ENCODE assay signal across 8 mouse cellular contexts in the genomic region with DNA sequence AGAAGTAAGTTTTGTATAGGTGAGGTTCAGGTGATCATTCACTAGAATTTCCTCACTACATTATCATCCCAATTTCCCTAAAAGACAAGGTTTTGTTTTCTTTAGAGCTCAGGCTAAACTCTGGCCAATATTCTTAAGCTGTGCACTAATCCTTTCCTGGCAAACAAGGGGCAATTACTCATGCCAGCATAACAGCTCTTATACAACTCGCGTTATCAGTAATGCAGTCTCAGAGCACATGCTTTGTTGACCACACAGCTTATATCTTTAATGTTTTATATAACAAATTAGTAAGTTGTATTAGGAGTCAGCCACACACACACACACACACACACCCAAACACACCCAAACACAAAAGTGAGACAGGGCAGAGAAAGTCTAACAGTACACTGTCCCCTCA. TPM values are rescaled to one million over a fixed set of nuclear protein-coding genes. Genes with fewer than 3 reads are reported as not detected.
DNase-seq lines count a peak whose midpoint lies in the region; ATAC-seq and TF ChIP-seq lines count a peak whose summit lies in the region.

No protein-coding gene starts in this region.

- H3K9me3 ChIP-seq in kidney, postnatal 0 days (replicated peaks; ENCODE audit: low read length): no peaks in the 10 kb centered on the region
- H3K9me3 ChIP-seq in hindbrain, postnatal 0 days (ENCODE audit: low read length): no peaks in the 10 kb centered on the region
- no peaks in the 10 kb centered on the region for H3K9me3 ChIP-seq in midbrain, embryonic 16.5 days (replicated peaks; ENCODE audit: control insufficient read depth, low read length, poor library complexity, severe bottlenecking)

- H3K4me2 ChIP-seq in kidney, postnatal 0 days (ENCODE audit: low read length): peak overlapping the region; percentile 90
- peak overlapping the region; percentile 76 for H3K4me2 ChIP-seq in hindbrain, postnatal 0 days (ENCODE audit: low read depth, low read length)
- peak overlapping the region; percentile 78 for H3K4me2 ChIP-seq in midbrain, embryonic 16.5 days (ENCODE audit: low read length)

- no peak for TF ChIP-seq CTCF in kidney, postnatal 0 days (IDR thresholded peaks at IDR 0.05; ENCODE audit: low read depth)
- no peak for TF ChIP-seq CTCF in hindbrain, postnatal 0 days (IDR thresholded peaks at IDR 0.05; ENCODE audit: low read depth)

- H3K9ac ChIP-seq in kidney, postnatal 0 days (ENCODE audit: low read depth, low read length): peak overlapping the region; percentile 96
- peak overlapping the region; percentile 99 for H3K9ac ChIP-seq in hindbrain, postnatal 0 days (replicated peaks; ENCODE audit: low read length)
- H3K9ac ChIP-seq in midbrain, embryonic 16.5 days (ENCODE audit: low read depth, low read length): peak overlapping the region; percentile 99; the same call in 1 of the 2 replicates

- peak overlapping the region; percentile 99 for H3K4me3 ChIP-seq in kidney, postnatal 0 days (replicated peaks; ENCODE audit: low read depth, low read length)
- peak overlapping the region; percentile 99 for H3K4me3 ChIP-seq in brown adipose tissue, adult 24 weeks (ENCODE audit: insufficient read depth, low read depth, low read length)
- peak overlapping the region; percentile 99 for H3K4me3 ChIP-seq in hindbrain, postnatal 0 days (ENCODE audit: low read length)
- peak overlapping the region; percentile 93 for H3K4me3 ChIP-seq in midbrain, embryonic 16.5 days (ENCODE audit: low read depth, low read length)

- H3K27ac ChIP-seq in kidney, postnatal 0 days: no peak overlapping the region
- H3K27ac ChIP-seq in brown adipose tissue, adult 24 weeks (replicated peaks; ENCODE audit: low read depth, low read length): no peak overlapping the region
- H3K27ac ChIP-seq in hindbrain, postnatal 0 days: no peak overlapping the region; the same call in 1 of the 2 replicates
- no peak overlapping the region for H3K27ac ChIP-seq in midbrain, embryonic 16.5 days (ENCODE audit: low read length)

- H3K4me1 ChIP-seq in kidney, postnatal 0 days (replicated peaks; ENCODE audit: insufficient read depth, low read length): 0 out of 2 replicates have a peak, but pooled peaks cover 2% of the 10 kb centered on the region
- peaks cover 2% of the 10 kb centered on the region; the same call in 1 of the 2 replicates for H3K4me1 ChIP-seq in brown adipose tissue, adult 24 weeks (ENCODE audit: control insufficient read depth, insufficient read depth, insufficient read length, low read length)
- peaks cover 5% of the 10 kb centered on the region; the same call in 1 of the 2 replicates for H3K4me1 ChIP-seq in hindbrain, postnatal 0 days (ENCODE audit: insufficient read depth, low read length)
- peaks cover 29% of the 10 kb centered on the region for H3K4me1 ChIP-seq in midbrain, embryonic 16.5 days (ENCODE audit: control insufficient read depth, insufficient read depth, low read length)

- no peaks in the 10 kb centered on the region for H3K27me3 ChIP-seq in kidney, postnatal 0 days (ENCODE audit: insufficient read depth, low read length)
- H3K27me3 ChIP-seq in hindbrain, postnatal 0 days (ENCODE audit: insufficient read depth, low read length): no peaks in the 10 kb centered on the region
- H3K27me3 ChIP-seq in midbrain, embryonic 16.5 days (ENCODE audit: control insufficient read depth, insufficient read depth, low read depth, low read length): no peaks in the 10 kb centered on the region

- H3K36me3 ChIP-seq in kidney, postnatal 0 days (ENCODE audit: insufficient read depth, low read length): peaks cover 8% of the 10 kb centered on the region; the same call in 1 of the 2 replicates
- H3K36me3 ChIP-seq in hindbrain, postnatal 0 days (ENCODE audit: insufficient read depth, low read length): no peaks in the 10 kb centered on the region; the same call in 1 of the 2 replicates
- peaks cover 8% of the 10 kb centered on the region; the same call in 1 of the 2 replicates for H3K36me3 ChIP-seq in midbrain, embryonic 16.5 days (ENCODE audit: control insufficient read depth, insufficient read depth, low read length)

- DNase-seq in kidney, postnatal 0 days (ENCODE audit: low spot score): no peak
- no peak for DNase-seq in kidney, adult 18-20 months
- DNase-seq in hindbrain, postnatal 0 days (ENCODE audit: low spot score): peak; percentile 5
- DNase-seq in adrenal gland, postnatal 25 days: no peak
- DNase-seq in right cerebral cortex, postnatal 4 days: no peak
- no peak for DNase-seq in frontal cortex, postnatal 10 days (ENCODE audit: low spot score in 2 of 2)

- WGBS in kidney, postnatal 0 days: 22% methylated on average over 2 of the region's 2 CpGs
- WGBS in hindbrain, postnatal 0 days: 25% methylated on average over 2 of the region's 2 CpGs
- WGBS in midbrain, embryonic 16.5 days: 34% methylated on average over 2 of the region's 2 CpGs

- no peak for ATAC-seq in kidney, postnatal 0 days (replicated peaks; ENCODE audit: low FRiP score, low read depth)
- no peak for ATAC-seq in hindbrain, postnatal 0 days
- no peak for ATAC-seq in midbrain, embryonic 16.5 days

RNA-seq across cellular contexts. Expression of gene Ythdf2, which starts 1.8 kb away (rescaled TPM):
- 87.7 and 89.4 TPM in 2 replicates for polyA plus RNA-seq in kidney, postnatal 0 days (2015; fragmentation: Nextera tagmentation; extraction: Ambion mirVana)
- 22.4 and 24.6 TPM in 2 replicates for polyA plus RNA-seq in brown adipose tissue, adult 24 weeks (2012; ENCODE audit: insufficient read depth, insufficient read length, missing spikeins)
- total RNA-seq in hindbrain, postnatal 0 days (2014; rRNA removed): 56.4 and 57.1 TPM in 2 replicates
- polyA plus RNA-seq in hindbrain, postnatal 0 days (2015; fragmentation: Nextera tagmentation; extraction: Ambion mirVana): 86.4 and 87.7 TPM in 2 replicates
- 109 and 124 TPM in 2 replicates for polyA plus RNA-seq in midbrain, embryonic 16.5 days (2015; fragmentation: Nextera tagmentation; extraction: Ambion mirVana)
- total RNA-seq in adrenal gland, postnatal 25 days (2021): 50.8 and 51.0 TPM in 2 replicates

RNA-seq across cellular contexts. Expression of gene Gmeb1, which starts 51.1 kb away (rescaled TPM):
- polyA plus RNA-seq in kidney, postnatal 0 days (2015; fragmentation: Nextera tagmentation; extraction: Ambion mirVana): 21.9 and 24.3 TPM in 2 replicates
- 2.1 and 5.2 TPM in 2 replicates for polyA plus RNA-seq in brown adipose tissue, adult 24 weeks (2012; ENCODE audit: insufficient read depth, insufficient read length, missing spikeins)
- total RNA-seq in hindbrain, postnatal 0 days (2014; rRNA removed): 19.1 and 20.1 TPM in 2 replicates
- polyA plus RNA-seq in hindbrain, postnatal 0 days (2015; fragmentation: Nextera tagmentation; extraction: Ambion mirVana): 29.9 and 30.2 TPM in 2 replicates
- 40.0 and 41.1 TPM in 2 replicates for polyA plus RNA-seq in midbrain, embryonic 16.5 days (2015; fragmentation: Nextera tagmentation; extraction: Ambion mirVana)
- 20.3 and 21.8 TPM in 2 replicates for total RNA-seq in adrenal gland, postnatal 25 days (2021)
